Mouse (Mus musculus): ENCODE measurements at regions not wholly inside any gene's neighbourhood (a gene's known extent, or its start where the extent isn't known, plus 50 kb on each side); places are given as distances from the start of the nearest gene placed in this dataset.

GRCm38 (mm10) chr1:12633049-12633448, 1219.1 kb downstream of the A830018L16Rik start:
- TF ChIP-seq POLR2A (IDR thresholded peaks at IDR 0.05; ENCODE audit: control insufficient read depth, low read depth, low read length), result no peak
- TF ChIP-seq CTCF (IDR thresholded peaks at IDR 0.05; ENCODE audit: control insufficient read depth, insufficient read depth, insufficient replicate concordance, low read depth, low read length), result no peak
